Mouse (Mus musculus): ENCODE data around the gene Mvb12b.

DNA sequence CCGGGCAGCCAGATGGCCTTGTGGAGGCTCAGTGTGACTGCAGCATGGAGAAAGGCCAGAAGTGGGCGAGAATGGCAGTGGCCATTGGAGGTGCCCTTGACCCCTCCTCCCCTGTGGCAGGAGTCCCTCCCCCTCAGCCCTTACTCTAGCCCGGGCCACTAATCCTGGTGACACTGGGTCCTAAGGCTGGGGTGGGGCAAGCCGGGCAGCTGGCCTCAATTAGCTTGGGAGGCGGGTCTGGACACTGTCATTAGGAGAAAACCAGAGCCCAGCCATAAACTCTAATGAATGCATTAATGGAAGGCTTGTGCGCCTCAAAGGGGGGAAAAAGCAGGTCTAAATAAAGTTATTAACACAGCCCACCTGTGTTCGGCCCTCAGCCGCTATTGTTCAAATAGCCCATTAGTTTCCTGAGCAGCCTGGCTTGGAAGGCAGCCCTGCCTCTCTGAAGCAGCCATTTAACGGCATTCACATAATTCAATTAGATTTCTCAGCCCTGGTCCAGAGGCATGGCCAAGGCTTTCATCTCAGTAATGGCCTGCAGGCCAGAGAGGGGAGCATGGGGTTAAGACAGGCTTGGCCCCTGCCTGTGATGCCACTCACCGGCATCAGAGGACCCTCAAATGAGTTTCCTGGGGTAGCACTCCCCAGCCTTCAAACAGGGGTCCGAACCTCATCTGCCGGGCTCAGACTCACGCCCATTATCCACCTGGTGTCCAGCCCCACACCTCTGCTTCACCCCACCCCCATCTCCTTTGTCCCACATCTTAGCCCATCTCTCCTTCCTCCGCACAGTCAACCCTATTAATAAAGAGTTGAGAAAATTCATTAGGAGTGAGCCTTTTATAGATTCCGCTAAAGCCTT lies 186.9 kb downstream of the Mvb12b start:
- TF ChIP-seq CTCF (IDR thresholded peaks at IDR 0.05; ENCODE audit: borderline replicate concordance, control insufficient read depth, extremely low read depth, insufficient read depth, low read length, poor library complexity) (no peak), POLR2A (IDR thresholded peaks at IDR 0.05; ENCODE audit: control insufficient read depth, extremely low read depth, insufficient read depth, low read length, poor library complexity) (no peak)
